Mouse (Mus musculus) stomach, embryonic 16.5 days (tissue): ENCODE measurements around the gene Stat6. TPM values are rescaled to one million over a fixed set of nuclear protein-coding genes. Genes with fewer than 3 reads are reported as not detected.
A peak's percentile ranks its signal among the peaks of the same experiment; 100 is the strongest.

Source experiments
- ATAC-seq: fragments of 200-750 bp; cut with Nextera tagmentation; 2 replicates; pipeline ENCODE4 v1.8.0; 2017; ENCODE audit warnings: moderate number of reproducible peaks, moderate TSS enrichment; ENCODE audit not compliant: insufficient read depth, low FRiP score
- H3K27ac ChIP-seq: fragments of 300-500 bp; sonication (generic); 2 replicates; pipeline ENCODE4 v1.5.1; 2014; ENCODE audit warnings: low read length
- H3K27me3 ChIP-seq: fragments of 300-500 bp; sonication (generic); 2 replicates; pipeline ENCODE4 v1.6.1; 2014; ENCODE audit warnings: low read length, control low read depth, mixed read lengths; ENCODE audit not compliant: control insufficient read depth, insufficient read depth
- H3K36me3 ChIP-seq: fragments of 300-500 bp; sonication (generic); 2 replicates; pipeline ENCODE4 v1.6.1; 2014; ENCODE audit warnings: low read length; ENCODE audit not compliant: control insufficient read depth, insufficient read depth
- H3K4me1 ChIP-seq: fragments of 300-500 bp; sonication (generic); 2 replicates; pipeline ENCODE4 v1.6.1; 2014; ENCODE audit warnings: low read length, control low read depth, mixed read lengths; ENCODE audit not compliant: control insufficient read depth, insufficient read depth
- H3K4me2 ChIP-seq: fragments of 300-500 bp; sonication (generic); 2 replicates; pipeline ENCODE4 v1.6.1; 2014; ENCODE audit warnings: low read depth, low read length, mixed read lengths
- H3K4me3 ChIP-seq: fragments of 300-500 bp; sonication (generic); replicated peaks from 2 replicates; pipeline ENCODE4 v1.5.1; 2014; ENCODE audit warnings: mild to moderate bottlenecking, low read length
- H3K9ac ChIP-seq: fragments of 300-500 bp; sonication (generic); 2 replicates; pipeline ENCODE4 v1.6.1; 2014; ENCODE audit warnings: low read length
- H3K9me3 ChIP-seq: fragments of 300-500 bp; sonication (generic); replicated peaks from 2 replicates; pipeline ENCODE4 v1.6.1; 2016; ENCODE audit warnings: low read length, control low read depth; ENCODE audit not compliant: control insufficient read depth
- WGBS: fragments of 180-500 bp; shearing (Covaris S2); extraction: QIAGEN DNeasy Blood & Tissue Kit; methylation state at CpG from one replicate; pipeline ENCODE4 v1.1.7; 2014; 5-methylcytosine and 5-hydroxymethylcytosine counted together
- polyA plus RNA-seq: library from polyadenylated mRNA; unstranded; fragments of >200 nt; fragmentation: Nextera tagmentation; extraction: Ambion mirVana; gene quantifications from 2 replicates; pipeline ENCODE4 v1.2.1, GENCODE M21; 2015

Gene Stat6
- polyA plus RNA-seq, 1 experiment from 2014 or later = 49.7 TPM

GRCm38 (mm10) chr10:127691053-127691452 is 48.3 kb downstream of the Stat6 start:
- no peaks in the 10 kb centered on the region for H3K4me1 ChIP-seq
- no peaks in the 10 kb centered on the region for H3K9me3 ChIP-seq
- H3K27me3 ChIP-seq = no peaks in the 10 kb centered on the region
- ATAC-seq = no peak
- no peak overlapping the region for H3K9ac ChIP-seq
- WGBS = 24% methylated on average over 1 of the region's 1 CpGs
- no peak overlapping the region for H3K4me3 ChIP-seq
- H3K4me2 ChIP-seq = no peak overlapping the region
- H3K36me3 ChIP-seq = peaks cover 16% of the 10 kb centered on the region
- H3K27ac ChIP-seq = no peak overlapping the region

- Histone ChIP-seq H3K4me3 (no peak overlapping the region), H3K36me3 (peaks cover 16% of the 10 kb centered on the region)
- 43% methylated on average over 2 of the region's 2 CpGs for WGBS
Observed at GRCm38 (mm10) chr10:127694636-127695035, 51.9 kb downstream of the Stat6 start.

GRCm38 (mm10) chr10:127695775-127696174 is 53.0 kb downstream of the Stat6 start:
- Histone ChIP-seq H3K9me3 (no peaks in the 10 kb centered on the region), H3K4me3 (no peak overlapping the region), H3K4me1 (no peaks in the 10 kb centered on the region), H3K27me3 (no peaks in the 10 kb centered on the region), H3K36me3 (peaks cover 13% of the 10 kb centered on the region), H3K9ac (no peak overlapping the region), H3K27ac (no peak overlapping the region), H3K4me2 (no peak overlapping the region)
- WGBS = 90% methylated on average over 7 of the region's 7 CpGs
- ATAC-seq = no peak

More at GRCm38 (mm10) chr10:127694636-127695035, 51.9 kb downstream of the Stat6 start:
- no peak overlapping the region for H3K4me2 ChIP-seq
- no peaks in the 10 kb centered on the region for H3K4me1 ChIP-seq
- no peak overlapping the region for H3K9ac ChIP-seq
- H3K27ac ChIP-seq = no peak overlapping the region
- H3K9me3 ChIP-seq = no peaks in the 10 kb centered on the region
- ATAC-seq = no peak
- no peaks in the 10 kb centered on the region for H3K27me3 ChIP-seq

GRCm38 (mm10) chr10:127698966-127699365 is 56.2 kb downstream of the Stat6 start:
- no peaks in the 10 kb centered on the region for H3K9me3 ChIP-seq
- WGBS = 88% methylated on average over 7 of the region's 7 CpGs
- no peak overlapping the region for H3K27ac ChIP-seq
- ATAC-seq = no peak
- no peaks in the 10 kb centered on the region for H3K4me1 ChIP-seq
- no peaks in the 10 kb centered on the region for H3K27me3 ChIP-seq
- no peak overlapping the region for H3K9ac ChIP-seq
- no peak overlapping the region for H3K4me2 ChIP-seq
- H3K4me3 ChIP-seq = no peak overlapping the region
- H3K36me3 ChIP-seq = peaks cover 6% of the 10 kb centered on the region

GRCm38 (mm10) chr10:127703299-127703698 is 60.5 kb downstream of the Stat6 start:
- H3K36me3 ChIP-seq = no peaks in the 10 kb centered on the region
- H3K4me2 ChIP-seq = peak overlapping the region; percentile 34; the same call in 1 of the 2 replicates
- H3K9me3 ChIP-seq = no peaks in the 10 kb centered on the region
- no peaks in the 10 kb centered on the region for H3K4me1 ChIP-seq
- 0 out of 2 replicates have a peak overlapping the region, but pooled peaks have one; percentile 6 for H3K9ac ChIP-seq
- 32% methylated on average over 4 of the region's 4 CpGs for WGBS
- no peaks in the 10 kb centered on the region for H3K27me3 ChIP-seq
- H3K27ac ChIP-seq = no peak overlapping the region
- H3K4me3 ChIP-seq = peak overlapping the region; percentile 14
- ATAC-seq = no peak

- peak overlapping the region; percentile 14 for H3K4me3 ChIP-seq
Observed at GRCm38 (mm10) chr10:127704293-127704692, 61.5 kb downstream of the Stat6 start.

GRCm38 (mm10) chr10:127704766-127705220 is 62.0 kb downstream of the Stat6 start, which contains the start of gene Myo1a:
TSS of gene Myo1a (plus strand) at chr10:127705170.
- no peaks in the 10 kb centered on the region for H3K36me3 ChIP-seq
- peak within 1 kb of the TSS; percentile 14 for H3K4me3 ChIP-seq
- no peak for ATAC-seq
- H3K9ac ChIP-seq = no peak within 1 kb of the TSS; the same call in 1 of the 2 replicates
- H3K9me3 ChIP-seq = no peaks in the 10 kb centered on the region
- no peaks in the 10 kb centered on the region for H3K4me1 ChIP-seq
- 51% methylated on average over 2 of the region's 2 CpGs for WGBS
- no peaks in the 10 kb centered on the region for H3K27me3 ChIP-seq
- peak within 1 kb of the TSS; percentile 76 for H3K27ac ChIP-seq
- H3K4me2 ChIP-seq = peak within 1 kb of the TSS; percentile 34

More at GRCm38 (mm10) chr10:127704293-127704692, 61.5 kb downstream of the Stat6 start:
- H3K27me3 ChIP-seq = no peaks in the 10 kb centered on the region
- no peaks in the 10 kb centered on the region for H3K9me3 ChIP-seq
- peak; percentile 81; the same call in 1 of the 2 replicates for ATAC-seq
- 41% methylated on average over 2 of the region's 2 CpGs for WGBS
- no peaks in the 10 kb centered on the region for H3K36me3 ChIP-seq
- no peaks in the 10 kb centered on the region for H3K4me1 ChIP-seq
- H3K9ac ChIP-seq = no peak overlapping the region; the same call in 1 of the 2 replicates
- peak overlapping the region; percentile 76 for H3K27ac ChIP-seq
- H3K4me2 ChIP-seq = peak overlapping the region; percentile 34; the same call in 1 of the 2 replicates

GRCm38 (mm10) chr10:127705783-127706182 is 63.0 kb downstream of the Stat6 start:
- Histone ChIP-seq H3K4me1 (no peaks in the 10 kb centered on the region), H3K4me2 (no peak overlapping the region), H3K4me3 (no peak overlapping the region), H3K9ac (no peak overlapping the region), H3K36me3 (no peaks in the 10 kb centered on the region), H3K9me3 (no peaks in the 10 kb centered on the region), H3K27me3 (no peaks in the 10 kb centered on the region), H3K27ac (no peak overlapping the region)
- 94% methylated on average over 4 of the region's 4 CpGs for WGBS
- no peak for ATAC-seq

- WGBS = 72% methylated on average over 7 of the region's 7 CpGs
- H3K4me3 ChIP-seq = no peak overlapping the region
- no peaks in the 10 kb centered on the region for H3K27me3 ChIP-seq
- no peaks in the 10 kb centered on the region for H3K9me3 ChIP-seq
- no peak overlapping the region for H3K9ac ChIP-seq
- H3K4me1 ChIP-seq = no peaks in the 10 kb centered on the region
- H3K27ac ChIP-seq = no peak overlapping the region
- no peaks in the 10 kb centered on the region for H3K36me3 ChIP-seq
- no peak for ATAC-seq
- no peak overlapping the region for H3K4me2 ChIP-seq
Observed at GRCm38 (mm10) chr10:127707721-127708120, 64.9 kb downstream of the Stat6 start.
